In the genomic region with DNA sequence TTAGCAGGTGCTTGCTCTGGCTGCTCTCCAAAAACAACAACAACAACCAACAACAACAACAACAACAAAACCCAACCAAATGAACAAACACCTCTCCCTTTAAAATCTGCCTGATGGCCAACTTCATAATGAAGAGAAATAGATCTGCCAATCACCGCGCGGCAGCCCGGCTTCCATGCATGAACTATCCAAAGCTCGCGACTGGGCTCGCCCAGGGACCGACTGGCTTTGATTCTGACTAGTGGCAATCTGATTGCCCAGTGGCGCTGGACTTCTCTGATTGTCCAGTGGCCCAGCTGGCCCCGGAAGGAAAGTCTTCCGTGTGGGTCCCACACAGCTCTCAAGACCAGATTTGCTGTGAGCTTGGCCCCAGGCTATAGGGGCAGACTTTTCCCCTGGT, we compare ENCODE assay signal across 8 mouse cellular contexts. TPM values are rescaled to one million over a fixed set of nuclear protein-coding genes. Genes with fewer than 3 reads are reported as not detected.
DNase-seq lines count a peak whose midpoint lies in the region; ATAC-seq and TF ChIP-seq lines count a peak whose summit lies in the region.

No protein-coding gene starts in this region.

- H3K27ac ChIP-seq in ES-Bruce4 (ENCODE audit: insufficient read depth, low read length), result no peak overlapping the region
- no peak overlapping the region for H3K27ac ChIP-seq in forebrain, embryonic 15.5 days (replicated peaks)
- H3K27ac ChIP-seq in intestine, embryonic 16.5 days (ENCODE audit: low read length), result no peak overlapping the region
- peak overlapping the region; percentile 72 for H3K27ac ChIP-seq in liver, postnatal 0 days (ENCODE audit: low read depth)
- H3K27ac ChIP-seq in olfactory bulb, adult 2 months (ENCODE audit: insufficient read depth, low read depth, low read length), result no peak overlapping the region

- no peak for TF ChIP-seq EP300 in ES-Bruce4 (IDR thresholded peaks at IDR 0.05; ENCODE audit: insufficient read depth, low read depth, low read length)
- no peak for TF ChIP-seq EP300 in liver, postnatal 0 days (IDR thresholded peaks at IDR 0.05; ENCODE audit: low read depth)

- TF ChIP-seq POLR2A in ES-Bruce4 (IDR thresholded peaks at IDR 0.05; ENCODE audit: insufficient read depth, low read length), result no peak
- no peak for TF ChIP-seq POLR2A in olfactory bulb, adult 2 months (IDR thresholded peaks at IDR 0.05; ENCODE audit: insufficient read depth, low read depth, low read length)

- no peak for TF ChIP-seq CTCF in ES-Bruce4 (IDR thresholded peaks at IDR 0.05; ENCODE audit: low read depth, low read length)
- TF ChIP-seq CTCF in liver, postnatal 0 days (IDR thresholded peaks at IDR 0.05; ENCODE audit: low read depth), result no peak
- no peak for TF ChIP-seq CTCF in olfactory bulb, adult 2 months (IDR thresholded peaks at IDR 0.05; ENCODE audit: insufficient read depth, low read depth, low read length)

- ATAC-seq in cerebellum, adult (ENCODE audit: insufficient number of reproducible peaks, low FRiP score, low TSS enrichment), result no peak
- peak; percentile 66 for ATAC-seq in forebrain, embryonic 15.5 days (replicated peaks)
- ATAC-seq in intestine, embryonic 16.5 days, result peak; percentile 47
- ATAC-seq in liver, postnatal 0 days, result peak; percentile 67

- H3K27me3 ChIP-seq in ES-Bruce4 (ENCODE audit: control insufficient read depth, insufficient read depth, low read length, poor library complexity, severe bottlenecking), result no peaks in the 10 kb centered on the region; the same call in 1 of the 2 replicates
- H3K27me3 ChIP-seq in forebrain, embryonic 15.5 days, result peaks cover 31% of the 10 kb centered on the region
- no peaks in the 10 kb centered on the region; the same call in 1 of the 2 replicates for H3K27me3 ChIP-seq in intestine, embryonic 16.5 days (replicated peaks; ENCODE audit: control insufficient read depth, insufficient read depth, low read length)
- H3K27me3 ChIP-seq in liver, postnatal 0 days (ENCODE audit: insufficient read depth, low read length), result peaks cover 11% of the 10 kb centered on the region; the same call in 1 of the 2 replicates

- H3K9me3 ChIP-seq in ES-Bruce4 (replicated peaks; ENCODE audit: control insufficient read depth, insufficient read depth, low read length, poor library complexity, severe bottlenecking), result no peaks in the 10 kb centered on the region
- H3K9me3 ChIP-seq in forebrain, embryonic 15.5 days, result no peaks in the 10 kb centered on the region
- no peaks in the 10 kb centered on the region for H3K9me3 ChIP-seq in intestine, embryonic 16.5 days (ENCODE audit: control insufficient read depth, low read length)
- no peaks in the 10 kb centered on the region for H3K9me3 ChIP-seq in liver, postnatal 0 days (ENCODE audit: low read length)

- peak; percentile 8 to 31 for DNase-seq in cerebellum, postnatal 36 days
- DNase-seq in liver, postnatal 0 days, result peak; percentile 58
- DNase-seq in right cerebral cortex, postnatal 36 days (ENCODE audit: low spot score in 2 of 2), result no peak

- no peaks in the 10 kb centered on the region for H3K4me1 ChIP-seq in ES-Bruce4 (ENCODE audit: control insufficient read depth, insufficient read depth, low read length)
- H3K4me1 ChIP-seq in forebrain, embryonic 15.5 days, result peaks cover 12% of the 10 kb centered on the region
- H3K4me1 ChIP-seq in intestine, embryonic 16.5 days (ENCODE audit: control insufficient read depth, insufficient read depth, low read length), result peaks cover 23% of the 10 kb centered on the region
- peaks cover 5% of the 10 kb centered on the region; the same call in 1 of the 2 replicates for H3K4me1 ChIP-seq in liver, postnatal 0 days (ENCODE audit: insufficient read depth)
- H3K4me1 ChIP-seq in olfactory bulb, adult 2 months (ENCODE audit: control insufficient read depth, insufficient read depth, low read length), result peaks cover 10% of the 10 kb centered on the region

- H3K36me3 ChIP-seq in ES-Bruce4 (ENCODE audit: control insufficient read depth, insufficient read depth, low read length, poor library complexity, severe bottlenecking), result no peaks in the 10 kb centered on the region
- no peaks in the 10 kb centered on the region for H3K36me3 ChIP-seq in forebrain, embryonic 15.5 days
- H3K36me3 ChIP-seq in intestine, embryonic 16.5 days (ENCODE audit: control insufficient read depth, insufficient read depth, low read length), result no peaks in the 10 kb centered on the region
- H3K36me3 ChIP-seq in liver, postnatal 0 days (replicated peaks; ENCODE audit: insufficient read depth, low read length), result peaks cover 5% of the 10 kb centered on the region

- H3K4me2 ChIP-seq in forebrain, embryonic 15.5 days (replicated peaks), result peak overlapping the region; percentile 87
- H3K4me2 ChIP-seq in intestine, embryonic 16.5 days (ENCODE audit: low read depth, low read length), result peak overlapping the region; percentile 96
- peak overlapping the region; percentile 78 for H3K4me2 ChIP-seq in liver, postnatal 0 days (ENCODE audit: low read depth, low read length)

- H3K4me3 ChIP-seq in ES-Bruce4 (ENCODE audit: low read depth, low read length), result peak overlapping the region; percentile 68
- peak overlapping the region; percentile 56 for H3K4me3 ChIP-seq in forebrain, embryonic 15.5 days
- H3K4me3 ChIP-seq in intestine, embryonic 16.5 days (ENCODE audit: low read length), result peak overlapping the region; percentile 54
- peak overlapping the region; percentile 56 for H3K4me3 ChIP-seq in liver, postnatal 0 days (ENCODE audit: low read depth, low read length)
- peak overlapping the region; percentile 46 for H3K4me3 ChIP-seq in olfactory bulb, adult 2 months (ENCODE audit: insufficient read depth, low read depth, low read length)

- H3K9ac ChIP-seq in ES-Bruce4 (ENCODE audit: low read depth, poor library complexity, severe bottlenecking), result peak overlapping the region; percentile 64
- H3K9ac ChIP-seq in forebrain, embryonic 15.5 days (replicated peaks), result peak overlapping the region; percentile 51
- H3K9ac ChIP-seq in intestine, embryonic 16.5 days (ENCODE audit: low read depth, low read length), result peak overlapping the region; percentile 57
- peak overlapping the region; percentile 37 for H3K9ac ChIP-seq in liver, postnatal 0 days (replicated peaks)

- under 1% methylated on average over 11 of the region's 11 CpGs for WGBS in forebrain, embryonic 15.5 days
- 1% methylated on average over 11 of the region's 11 CpGs for WGBS in intestine, embryonic 16.5 days
- under 1% methylated on average over 11 of the region's 11 CpGs for WGBS in liver, postnatal 0 days (ENCODE audit: insufficient replicate concordance)
- WGBS in olfactory bulb, adult 2 months, result 2% methylated on average over 11 of the region's 11 CpGs

RNA-seq across cellular contexts. Expression of gene Irf8, which starts 0.3 kb away (rescaled TPM):
- 0.91 and 1.4 TPM in 2 replicates for polyA plus RNA-seq in ES-Bruce4 (2011; ENCODE audit: insufficient read depth, insufficient read length, low read depth, missing spikeins)
- 4.0 and 4.8 TPM in 2 replicates for polyA plus RNA-seq in forebrain, embryonic 15.5 days (2015; fragmentation: Nextera tagmentation; extraction: Ambion mirVana)
- polyA plus RNA-seq in intestine, embryonic 16.5 days (2015; fragmentation: Nextera tagmentation; extraction: Ambion mirVana), result 55.5 and 55.6 TPM in 2 replicates
- polyA plus RNA-seq in liver, postnatal 0 days (2015; fragmentation: Nextera tagmentation; extraction: Ambion mirVana), result 28.3 and 31.8 TPM in 2 replicates
- not detected in 2 replicates for polyA plus RNA-seq in olfactory bulb, adult 2 months (2012; ENCODE audit: insufficient read depth, insufficient read length, low replicate concordance, missing spikeins)

Comparison
In these comparisons a context has a peak if more than half of its experiments do, and no peak if none do; other contexts are left out.
1. DNase-seq: peak in cerebellum, postnatal 36 days (2 of 2) and liver, postnatal 0 days (single experiment); none in right cerebral cortex, postnatal 36 days (0 of 2).
2. Peak in every context shown above with its lines, with median percentiles within 50 percentile points of each other: H3K4me3 ChIP-seq, H3K9ac ChIP-seq and H3K4me2 ChIP-seq.